Mouse (Mus musculus): Measurements from ENCODE around the gene Dcaf5.

The Dcaf5 gene

DNA sequence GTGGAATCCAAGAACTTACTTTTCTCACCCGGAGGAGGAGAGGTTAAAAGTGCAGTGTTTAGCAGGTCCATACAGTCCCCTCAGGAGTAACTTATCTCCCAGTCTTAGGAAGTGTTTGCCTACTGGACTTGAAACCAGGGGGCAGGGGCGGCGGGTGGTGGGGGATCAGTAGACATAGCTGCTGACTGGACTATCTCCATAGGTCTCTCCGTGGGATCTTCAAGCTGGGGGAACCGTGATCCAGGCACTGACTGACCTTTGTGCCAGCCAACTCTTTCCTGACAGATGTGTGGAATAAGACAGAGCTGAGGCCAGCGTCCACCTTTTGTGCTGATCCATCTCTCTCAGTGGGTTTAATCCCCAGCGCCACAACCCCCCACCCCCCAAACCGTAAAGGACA is 105.6 kb downstream of the Dcaf5 start:
- DNase-seq = no peak

DNA sequence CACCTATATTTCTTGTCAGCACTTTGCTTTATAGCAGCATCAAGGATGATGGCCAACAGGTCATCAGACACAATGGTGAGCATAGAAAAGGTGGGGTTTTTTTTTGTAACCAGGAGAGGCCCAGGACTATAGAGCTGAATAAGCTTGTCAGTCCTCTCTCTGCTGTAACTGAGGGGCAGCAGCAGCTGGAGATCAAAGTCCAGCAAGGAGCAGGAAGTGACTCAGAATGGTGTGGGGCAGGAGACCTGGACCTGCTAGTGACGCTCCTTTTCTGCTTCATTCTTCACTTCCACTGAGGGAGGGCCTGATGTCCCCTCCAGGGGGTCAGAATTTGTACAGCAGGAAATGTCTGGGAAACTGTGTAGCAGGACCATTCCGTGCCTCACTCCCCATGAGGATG is 106.8 kb downstream of the Dcaf5 start:
- DNase-seq = no peak

DNA sequence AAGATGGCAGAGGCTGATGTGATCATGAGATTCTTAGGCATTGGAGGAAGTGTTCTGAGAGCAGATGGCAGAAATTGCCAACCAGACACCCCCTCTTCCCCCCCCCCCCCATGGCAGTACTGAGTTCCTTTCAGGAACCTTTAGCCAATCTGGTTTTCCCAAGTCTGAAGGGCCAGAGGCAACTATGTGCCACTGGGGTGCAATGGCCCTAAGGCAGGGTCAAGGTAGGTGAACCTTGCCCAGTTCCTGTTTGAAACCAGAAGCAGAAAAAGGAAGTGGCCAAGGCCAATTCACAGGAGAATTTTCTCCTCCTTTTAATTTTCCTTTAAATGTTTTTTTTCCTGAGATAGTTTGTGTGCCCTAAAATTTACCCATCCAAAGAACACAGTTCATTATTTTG is 110.4 kb downstream of the Dcaf5 start:
- DNase-seq = no peak

DNA sequence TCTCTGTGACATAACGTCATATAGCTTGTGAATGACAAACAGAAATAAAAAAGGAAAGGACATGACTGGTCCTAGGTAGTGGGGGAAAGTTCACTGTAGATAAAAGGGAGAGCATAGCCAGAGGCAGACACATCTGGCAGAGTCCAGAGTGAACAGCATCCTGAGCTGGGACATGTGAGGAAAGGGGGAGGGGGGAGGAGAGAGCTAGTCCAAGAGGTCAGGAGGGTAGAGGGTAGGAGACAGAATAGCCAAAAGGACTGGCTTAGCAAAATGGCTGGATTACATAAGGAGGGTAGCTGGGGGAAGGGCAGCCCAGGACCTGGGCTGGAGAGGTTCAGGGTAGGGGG is 111.6 kb downstream of the Dcaf5 start:
- no peak for DNase-seq

- DNase-seq = no peak
Measured at GRCm38 (mm10) chr12:80324051-80324784, 112.2 kb downstream of the Dcaf5 start.

GRCm38 (mm10) chr12:80323371-80324050 is 112.9 kb downstream of the Dcaf5 start:
- DNase-seq = peak; percentile 85

DNA sequence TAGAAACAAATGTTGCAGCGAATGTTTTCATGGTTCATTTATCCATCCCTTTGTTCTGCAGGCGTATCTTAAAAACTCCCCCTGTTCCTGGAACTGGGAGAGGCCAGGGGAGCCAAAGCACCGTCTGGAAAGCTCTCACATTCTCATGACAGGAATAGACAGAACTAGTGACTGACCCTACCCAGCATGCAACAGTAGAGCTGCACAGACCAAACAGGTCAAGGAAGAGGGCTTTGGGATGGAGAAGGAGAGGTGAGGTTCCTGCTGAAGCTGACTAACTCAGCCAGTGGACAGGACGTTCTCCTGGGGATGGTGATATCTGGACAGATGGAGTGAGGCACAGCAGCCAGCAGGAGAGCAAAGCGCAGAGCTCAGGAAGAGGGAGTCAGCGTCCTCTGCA is 113.9 kb downstream of the Dcaf5 start:
- DNase-seq = no peak

GRCm38 (mm10) chr12:80319062-80319461 is 117.3 kb downstream of the Dcaf5 start:
- no peak for DNase-seq

GRCm38 (mm10) chr12:80315321-80315720 is 121.1 kb downstream of the Dcaf5 start:
- no peak for DNase-seq

GRCm38 (mm10) chr12:80311959-80312669 is 124.3 kb downstream of the Dcaf5 start:
- no peak for DNase-seq

GRCm38 (mm10) chr12:80307556-80307955 is 128.8 kb downstream of the Dcaf5 start:
- no peak for DNase-seq

DNA sequence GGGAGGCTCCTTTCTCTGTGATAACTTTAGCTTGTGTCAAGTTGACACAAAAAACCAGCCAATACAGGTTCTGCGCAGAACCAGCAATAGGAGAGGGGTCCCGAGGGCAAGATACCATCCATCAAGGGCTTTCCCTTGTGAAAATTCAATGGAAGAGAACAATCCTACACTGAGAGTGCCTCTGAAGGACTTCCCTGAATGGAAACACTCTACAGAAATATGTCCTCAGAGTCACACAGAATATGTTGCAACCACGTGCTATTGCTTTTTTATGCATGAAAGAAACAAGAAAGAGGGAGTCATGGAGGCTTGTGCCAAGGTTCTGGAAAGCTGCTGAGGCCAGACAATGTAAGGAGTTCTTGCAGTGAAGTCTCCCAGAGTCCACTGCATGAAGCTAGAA is 131.9 kb downstream of the Dcaf5 start:
- no peak for DNase-seq

DNA sequence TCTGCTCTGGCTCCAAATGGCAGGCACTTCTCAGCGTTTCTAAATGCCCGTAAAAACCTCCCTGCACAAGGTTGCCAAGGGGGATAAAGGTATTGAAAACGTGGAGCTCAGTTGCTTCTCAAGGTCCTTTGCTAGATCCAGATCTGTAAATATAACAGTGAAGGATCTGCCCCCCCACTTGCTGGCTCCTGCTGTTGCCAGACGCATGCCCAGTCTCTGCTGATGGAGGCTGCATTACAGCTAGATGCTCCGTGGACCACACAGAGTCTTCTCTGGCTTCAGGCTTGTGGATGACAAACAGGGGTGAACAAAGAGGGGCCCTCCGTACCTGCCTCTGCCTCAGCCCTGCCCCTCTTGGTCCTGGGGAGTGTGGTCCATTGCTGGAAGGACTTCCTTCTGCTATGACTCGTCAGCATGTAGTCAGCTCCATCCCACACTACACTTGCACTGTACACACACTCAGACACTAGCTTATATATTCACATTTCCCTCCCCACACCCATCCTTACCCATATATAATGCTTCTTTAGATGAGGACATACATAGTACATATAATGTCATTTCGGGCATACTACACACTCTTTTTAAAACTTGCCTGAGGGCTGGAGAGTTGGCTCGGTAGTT is 135.5 kb downstream of the Dcaf5 start:
- no peak for DNase-seq

DNA sequence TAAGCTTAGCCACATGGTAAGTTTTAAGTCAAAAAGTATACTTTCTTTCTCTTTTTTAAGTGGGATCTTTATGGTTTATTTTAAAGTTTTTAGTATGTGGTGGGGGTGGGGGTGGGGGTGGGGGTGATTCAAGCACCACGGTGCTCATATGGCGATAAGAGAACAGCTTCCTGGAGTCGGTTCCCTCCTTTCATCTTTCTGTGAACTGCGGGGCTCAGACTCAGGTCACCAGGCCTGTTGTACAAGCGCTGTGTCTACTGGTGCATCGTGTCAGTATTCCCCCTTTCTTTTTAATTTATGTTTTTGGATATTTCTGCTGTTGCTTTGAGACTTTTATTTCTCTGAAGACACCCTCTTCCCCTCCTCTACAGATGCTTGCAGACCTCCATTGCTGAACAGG is 137.7 kb downstream of the Dcaf5 start:
- DNase-seq = no peak

DNA sequence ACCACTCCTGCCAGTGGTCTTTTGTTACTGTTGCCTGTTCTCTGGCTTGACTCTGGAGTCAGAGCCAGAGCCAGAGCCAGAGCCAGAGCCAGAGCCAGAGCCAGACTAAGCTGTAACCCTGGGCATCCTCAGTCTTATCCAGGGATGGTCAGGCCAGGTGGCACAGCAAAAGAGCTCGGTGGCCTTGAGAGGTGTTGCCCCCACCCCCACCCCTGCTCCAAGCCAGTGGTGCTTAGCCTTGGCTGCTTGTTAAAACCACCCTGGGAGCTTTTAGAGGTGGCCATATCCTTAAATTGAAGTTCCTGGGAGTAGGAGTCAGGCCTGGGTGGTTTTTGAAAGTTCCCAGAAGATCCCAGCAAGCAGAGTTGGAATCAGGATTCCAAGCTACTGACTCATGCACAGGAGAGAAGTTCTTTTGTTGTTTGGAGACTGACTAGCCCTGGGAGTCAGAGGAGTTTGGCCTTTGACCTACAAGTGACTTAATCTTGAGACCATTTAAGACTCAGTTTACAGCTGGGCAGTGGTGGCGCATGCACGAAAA is 144.4 kb downstream of the Dcaf5 start:
- DNase-seq = no peak

DNA sequence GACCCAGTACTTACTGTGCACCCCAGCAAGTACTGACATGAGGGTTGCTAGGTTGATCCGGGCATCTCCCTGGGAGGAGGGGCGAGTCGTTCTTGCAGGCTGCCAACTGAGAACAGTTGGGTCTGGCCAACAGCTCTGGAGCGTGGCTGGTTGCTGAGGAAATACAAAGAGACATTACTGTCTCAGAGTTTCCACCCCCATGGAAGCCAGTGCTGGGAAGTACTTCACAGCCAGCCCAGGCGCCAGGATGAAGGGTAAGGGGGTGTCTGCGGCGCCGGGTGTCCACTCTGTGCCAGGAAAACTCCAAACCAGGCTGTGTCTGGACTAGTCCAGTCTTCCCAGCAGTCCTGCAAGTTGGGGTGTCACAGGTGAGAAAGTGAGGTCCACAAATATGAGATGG is 145.4 kb downstream of the Dcaf5 start:
- no peak for DNase-seq

- DNase-seq = no peak
Measured at GRCm38 (mm10) chr12:80290483-80290882, 145.9 kb downstream of the Dcaf5 start.

GRCm38 (mm10) chr12:80289722-80290121 is 146.7 kb downstream of the Dcaf5 start:
- no peak for DNase-seq

DNA sequence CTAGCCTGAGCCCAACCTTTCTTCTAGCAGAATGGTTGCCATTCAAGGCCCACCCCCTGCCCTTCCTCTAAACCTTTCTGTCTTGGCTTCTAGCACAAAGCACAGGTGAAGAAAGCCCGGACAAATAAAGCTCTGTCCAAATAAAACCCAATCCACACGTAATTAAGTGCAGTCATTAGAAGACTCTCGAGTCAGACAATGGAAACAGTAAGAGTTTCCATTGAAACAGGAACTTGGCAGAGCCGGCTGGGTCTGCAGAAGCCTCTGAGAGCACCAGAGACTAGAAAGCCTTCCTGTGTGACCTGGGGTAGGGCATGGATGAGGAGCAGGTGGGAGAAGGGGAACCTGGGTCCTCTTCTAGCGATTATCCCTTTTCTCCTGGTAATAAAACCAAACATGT is 150.5 kb downstream of the Dcaf5 start:
- no peak for DNase-seq

Data from retina, postnatal 1 day (tissue).